Mouse (Mus musculus) T-cell, adult 2 months (primary cell): ENCODE results near the gene Insl3.

ENCODE experiments used
- DNase-seq: peaks from one replicate; pipeline ENCODE4 v3.0.0; 2022; ENCODE audit warnings: low spot score

Insl3 gene

GRCm38 (mm10) chr8:71689028-71689427 is at the start of gene Insl3:
Gene Insl3 (plus strand): TSS chr8:71689214.
- DNase-seq = no peak

- no peak for DNase-seq
These were observed 49.7 kb upstream of the Insl3 start for GRCm38 (mm10) chr8:71639318-71639717.

GRCm38 (mm10) chr8:71645510-71645909 is 43.5 kb upstream of the Insl3 start:
- DNase-seq = no peak

GRCm38 (mm10) chr8:71654600-71654999 is 34.4 kb upstream of the Insl3 start:
- DNase-seq = no peak

- no peak for DNase-seq
These were observed 31.2 kb upstream of the Insl3 start for GRCm38 (mm10) chr8:71657816-71658215.

- no peak for DNase-seq
These were observed 30.4 kb upstream of the Insl3 start for GRCm38 (mm10) chr8:71658515-71659049.

- no peak for DNase-seq
These were observed 29.3 kb upstream of the Insl3 start for GRCm38 (mm10) chr8:71659751-71660150.

GRCm38 (mm10) chr8:71660325-71661120 is 28.5 kb upstream of the Insl3 start:
- DNase-seq = peak; percentile 76

- DNase-seq = peak; percentile 63
These were observed 23.5 kb upstream of the Insl3 start for GRCm38 (mm10) chr8:71665331-71666130.

GRCm38 (mm10) chr8:71666855-71667254 is 22.2 kb upstream of the Insl3 start:
- no peak for DNase-seq

- DNase-seq = no peak
These were observed 21.8 kb upstream of the Insl3 start for GRCm38 (mm10) chr8:71667256-71667655.

GRCm38 (mm10) chr8:71668220-71668975 is 20.6 kb upstream of the Insl3 start:
- peak; percentile 73 for DNase-seq

- no peak for DNase-seq
These were observed 18.8 kb upstream of the Insl3 start for GRCm38 (mm10) chr8:71670198-71670597.

GRCm38 (mm10) chr8:71670621-71671548 is 18.1 kb upstream of the Insl3 start:
- no peak for DNase-seq

GRCm38 (mm10) chr8:71671549-71671965 is 17.5 kb upstream of the Insl3 start, which contains the start of gene Unc13a:
Gene Unc13a (minus strand): TSS chr8:71671757.
- DNase-seq = peak; percentile 87

- no peak for DNase-seq
These were observed 16.8 kb upstream of the Insl3 start for GRCm38 (mm10) chr8:71672168-71672735.

GRCm38 (mm10) chr8:71674071-71674470 is 14.9 kb upstream of the Insl3 start:
- no peak for DNase-seq

GRCm38 (mm10) chr8:71675456-71676019 is 13.5 kb upstream of the Insl3 start:
- DNase-seq = no peak

- DNase-seq = peak; percentile 72
These were observed 12.8 kb upstream of the Insl3 start, which contains the start of gene Jak3 for GRCm38 (mm10) chr8:71676020-71676741. Gene Jak3 (plus strand): TSS chr8:71676296.
